In genomic region chr11:85641486-85641885, GRCm38 (mm10) we compare ENCODE assay signal across 19 mouse cellular contexts.
DNase-seq lines count a peak whose midpoint lies in the region; ATAC-seq and TF ChIP-seq lines count a peak whose summit lies in the region.
"Had no signal": no experiment of that assay in that cellular context is flagged by ENCODE, and none has a peak within 500 bp of the region (broad histone marks: within the 10 kb centered on the region; RNA-seq: fewer than 3 reads in every experiment).

No protein-coding gene starts in this region.

- peak overlapping the region; percentile 45; the same call in 1 of the 2 replicates for H3K27ac ChIP-seq in intestine, embryonic 14.5 days (ENCODE audit: low read depth)
- H3K27ac ChIP-seq in intestine, embryonic 15.5 days, result no peak overlapping the region
- peak overlapping the region; percentile 52 for H3K27ac ChIP-seq in lung, postnatal 0 days (ENCODE audit: low read length)
- 0 out of 2 replicates have a peak overlapping the region, but pooled peaks have one; percentile 11 for H3K27ac ChIP-seq in embryonic facial prominence, embryonic 15.5 days (replicated peaks)
- H3K27ac ChIP-seq in gastrocnemius, adult 2 months, result no peak overlapping the region
- H3K27ac ChIP-seq: hindbrain, embryonic 15.5 days; limb, embryonic 13.5 days; liver, embryonic 13.5 days had no signal

- H3K27me3 ChIP-seq in intestine, embryonic 14.5 days (replicated peaks; ENCODE audit: control insufficient read depth, insufficient read depth, low read length), result no peaks in the 10 kb centered on the region
- H3K27me3 ChIP-seq in intestine, embryonic 15.5 days (replicated peaks), result no peaks in the 10 kb centered on the region
- H3K27me3 ChIP-seq in lung, postnatal 0 days (replicated peaks; ENCODE audit: insufficient read depth, low read length), result no peaks in the 10 kb centered on the region
- no peaks in the 10 kb centered on the region for H3K27me3 ChIP-seq in embryonic facial prominence, embryonic 15.5 days
- H3K27me3 ChIP-seq: heart, embryonic 13.5 days; hindbrain, embryonic 15.5 days; liver, embryonic 13.5 days had no signal

- ATAC-seq in intestine, embryonic 14.5 days (replicated peaks; ENCODE audit: low FRiP score, low TSS enrichment, low read depth), result no peak
- ATAC-seq in intestine, embryonic 15.5 days, result no peak
- no peak for ATAC-seq in lung, postnatal 0 days
- ATAC-seq in embryonic facial prominence, embryonic 15.5 days (ENCODE audit: insufficient number of reproducible peaks, low FRiP score, low TSS enrichment, low read depth), result no peak

- DNase-seq in intestine, embryonic 14.5 days (ENCODE audit: low spot score), result no peak
- no peak for DNase-seq in lung, postnatal 0 days (ENCODE audit: low spot score)
- DNase-seq in lung, postnatal 4 days, result no peak
- peak; percentile 13 for DNase-seq in MN1 (ENCODE audit: low spot score)
- no peak for DNase-seq in gastrocnemius, adult 2 months
- DNase-seq: cerebellum, adult 11 months; cerebellum, adult 9-11 months; gastrocnemius, postnatal 14 days; heart, adult 18-20 months; layer of hippocampus, adult 9-11 months; liver, embryonic 13.5 days; right cerebral cortex, postnatal 25 days had no signal

- intact Hi-C loops in gastrocnemius, adult 2 months (cut with DNase I), result no loop called here

- no peak overlapping the region for H3K4me2 ChIP-seq in intestine, embryonic 14.5 days (ENCODE audit: low read length)
- no peak overlapping the region for H3K4me2 ChIP-seq in intestine, embryonic 15.5 days (replicated peaks)
- H3K4me2 ChIP-seq in lung, postnatal 0 days (replicated peaks; ENCODE audit: low read depth, low read length), result no peak overlapping the region
- H3K4me2 ChIP-seq in embryonic facial prominence, embryonic 15.5 days (replicated peaks), result no peak overlapping the region
- H3K4me2 ChIP-seq: liver, embryonic 13.5 days had no signal

- no peak overlapping the region for H3K4me3 ChIP-seq in intestine, embryonic 14.5 days (ENCODE audit: low read depth, low read length)
- H3K4me3 ChIP-seq in intestine, embryonic 15.5 days (replicated peaks), result no peak overlapping the region
- no peak overlapping the region for H3K4me3 ChIP-seq in lung, postnatal 0 days (ENCODE audit: low read depth, low read length)
- H3K4me3 ChIP-seq in embryonic facial prominence, embryonic 15.5 days (replicated peaks), result no peak overlapping the region
- H3K4me3 ChIP-seq in gastrocnemius, adult 2 months, result no peak overlapping the region
- H3K4me3 ChIP-seq: forebrain, embryonic 10.5 days; heart, embryonic 13.5 days; limb, embryonic 13.5 days; liver, embryonic 13.5 days; megakaryocyte, embryonic 14.5 days had no signal

- no peaks in the 10 kb centered on the region for H3K36me3 ChIP-seq in intestine, embryonic 14.5 days (ENCODE audit: control insufficient read depth, insufficient read depth, low read length)
- H3K36me3 ChIP-seq in intestine, embryonic 15.5 days, result no peaks in the 10 kb centered on the region
- no peaks in the 10 kb centered on the region for H3K36me3 ChIP-seq in lung, postnatal 0 days (ENCODE audit: insufficient read depth, low read length)
- no peaks in the 10 kb centered on the region for H3K36me3 ChIP-seq in embryonic facial prominence, embryonic 15.5 days
- H3K36me3 ChIP-seq: forebrain, embryonic 10.5 days; heart, embryonic 13.5 days; hindbrain, embryonic 15.5 days; limb, embryonic 13.5 days; liver, embryonic 13.5 days had no signal

- no peaks in the 10 kb centered on the region for H3K9me3 ChIP-seq in intestine, embryonic 14.5 days (ENCODE audit: control insufficient read depth, low read length)
- H3K9me3 ChIP-seq in intestine, embryonic 15.5 days, result no peaks in the 10 kb centered on the region
- H3K9me3 ChIP-seq in lung, postnatal 0 days (ENCODE audit: low read length), result no peaks in the 10 kb centered on the region
- no peaks in the 10 kb centered on the region for H3K9me3 ChIP-seq in embryonic facial prominence, embryonic 15.5 days (replicated peaks)
- H3K9me3 ChIP-seq: forebrain, embryonic 10.5 days; heart, embryonic 13.5 days; hindbrain, embryonic 15.5 days; limb, embryonic 13.5 days; liver, embryonic 13.5 days; megakaryocyte, embryonic 14.5 days had no signal

- no peak for TF ChIP-seq CTCF in lung, postnatal 0 days (IDR thresholded peaks at IDR 0.05)
- no peak for TF ChIP-seq CTCF in gastrocnemius, adult 2 months (IDR thresholded peaks at IDR 0.05)

- H3K4me1 ChIP-seq in intestine, embryonic 14.5 days (replicated peaks; ENCODE audit: control insufficient read depth, insufficient read depth, low read length), result peaks cover 58% of the 10 kb centered on the region
- H3K4me1 ChIP-seq in intestine, embryonic 15.5 days (replicated peaks), result peaks cover 12% of the 10 kb centered on the region
- peaks cover 4% of the 10 kb centered on the region; the same call in 1 of the 2 replicates for H3K4me1 ChIP-seq in lung, postnatal 0 days (ENCODE audit: insufficient read depth, low read depth, low read length)
- H3K4me1 ChIP-seq in embryonic facial prominence, embryonic 15.5 days, result peaks cover 31% of the 10 kb centered on the region; the same call in 1 of the 2 replicates

- no peak for TF ChIP-seq EP300 in lung, postnatal 0 days (IDR thresholded peaks at IDR 0.05)

- H3K9ac ChIP-seq in intestine, embryonic 14.5 days (ENCODE audit: low read length), result no peak overlapping the region
- H3K9ac ChIP-seq in intestine, embryonic 15.5 days, result no peak overlapping the region
- H3K9ac ChIP-seq in lung, postnatal 0 days (replicated peaks; ENCODE audit: low read depth), result no peak overlapping the region
- no peak overlapping the region for H3K9ac ChIP-seq in embryonic facial prominence, embryonic 15.5 days
- H3K9ac ChIP-seq: heart, embryonic 13.5 days; hindbrain, embryonic 15.5 days; liver, embryonic 13.5 days had no signal

- WGBS in intestine, embryonic 14.5 days, result 75% methylated on average over 4 of the region's 4 CpGs
- 81% methylated on average over 4 of the region's 4 CpGs for WGBS in intestine, embryonic 15.5 days
- 74% methylated on average over 4 of the region's 4 CpGs for WGBS in lung, postnatal 0 days
- WGBS in embryonic facial prominence, embryonic 15.5 days, result 55% methylated on average over 4 of the region's 4 CpGs

Comparison
In these comparisons a context has a peak if more than half of its experiments do, and no peak if none do; other contexts are left out.
1. H3K27ac ChIP-seq: peak in intestine, embryonic 14.5 days (single experiment), lung, postnatal 0 days (single experiment) and embryonic facial prominence, embryonic 15.5 days (single experiment); none in intestine, embryonic 15.5 days (single experiment) and gastrocnemius, adult 2 months (single experiment).